Mouse (Mus musculus) heart, embryonic 12.5 days (tissue): Measurements from ENCODE around the gene Cpeb4. TPM values are rescaled to one million over a fixed set of nuclear protein-coding genes. Genes with fewer than 3 reads are reported as not detected.

Source experiments
- ATAC-seq: fragments of 200-750 bp; cut with Nextera tagmentation; 2 replicates; pipeline ENCODE4 v1.8.0; 2017; ENCODE audit warnings: moderate TSS enrichment, moderate library complexity; ENCODE audit not compliant: insufficient number of reproducible peaks, low FRiP score
- H3K27ac ChIP-seq: fragments of 300-500 bp; sonication (generic); 2 replicates; pipeline ENCODE4 v1.5.1; 2016; ENCODE audit warnings: mild to moderate bottlenecking, moderate library complexity; ENCODE audit not compliant: poor library complexity, severe bottlenecking
- H3K27me3 ChIP-seq: fragments of 300-500 bp; sonication (generic); replicated peaks from 2 replicates; pipeline ENCODE4 v1.6.1; 2016; ENCODE audit warnings: mild to moderate bottlenecking, moderate library complexity
- H3K36me3 ChIP-seq: fragments of 300-500 bp; sonication (generic); 2 replicates; pipeline ENCODE4 v1.6.1; 2016; ENCODE audit warnings: mild to moderate bottlenecking, moderate library complexity
- H3K4me1 ChIP-seq: fragments of 300-500 bp; sonication (generic); replicated peaks from 2 replicates; pipeline ENCODE4 v1.6.1; 2016; ENCODE audit warnings: mild to moderate bottlenecking
- H3K4me2 ChIP-seq: fragments of 300-500 bp; sonication (generic); 2 replicates; pipeline ENCODE4 v1.6.1; 2016; ENCODE audit warnings: mild to moderate bottlenecking, moderate library complexity
- H3K4me3 ChIP-seq: fragments of 300-500 bp; sonication (generic); 2 replicates; pipeline ENCODE4 v1.5.1; 2016; ENCODE audit warnings: mild to moderate bottlenecking
- H3K9ac ChIP-seq: fragments of 300-500 bp; sonication (generic); 2 replicates; pipeline ENCODE4 v1.6.1; 2016; ENCODE audit warnings: mild to moderate bottlenecking, moderate library complexity
- H3K9me3 ChIP-seq: fragments of 300-500 bp; sonication (generic); replicated peaks from 2 replicates; pipeline ENCODE4 v1.6.1; 2016; ENCODE audit warnings: mild to moderate bottlenecking, moderate library complexity
- WGBS: fragments of 180-500 bp; shearing (Covaris S2); methylation state at CpG from one replicate; pipeline ENCODE4 v1.1.7; 2016; 5-methylcytosine and 5-hydroxymethylcytosine counted together
- polyA plus RNA-seq: library from polyadenylated mRNA; unstranded; fragments of >200 nt; fragmentation: Nextera tagmentation; extraction: Ambion mirVana; gene quantifications from 2 replicates; pipeline ENCODE4 v1.2.1, GENCODE M21; 2016

Cpeb4 gene
- polyA plus RNA-seq, 1 experiment from 2014 or later = 13.6 TPM

- no peak for ATAC-seq
- no peaks in the 10 kb centered on the region for H3K36me3 ChIP-seq
- H3K4me1 ChIP-seq = peaks cover 11% of the 10 kb centered on the region
- H3K27me3 ChIP-seq = no peaks in the 10 kb centered on the region
- no peaks in the 10 kb centered on the region for H3K9me3 ChIP-seq
- WGBS = 20% methylated on average over 15 of the region's 15 CpGs
- peak overlapping the region; percentile 82 for H3K4me2 ChIP-seq
- peak overlapping the region; percentile 64 for H3K9ac ChIP-seq
- peak overlapping the region; percentile 61 for H3K4me3 ChIP-seq
- peak overlapping the region; percentile 41 for H3K27ac ChIP-seq
Observed at GRCm38 (mm10) chr11:31872546-31873261, 693 bp downstream of the Cpeb4 start.

DNA sequence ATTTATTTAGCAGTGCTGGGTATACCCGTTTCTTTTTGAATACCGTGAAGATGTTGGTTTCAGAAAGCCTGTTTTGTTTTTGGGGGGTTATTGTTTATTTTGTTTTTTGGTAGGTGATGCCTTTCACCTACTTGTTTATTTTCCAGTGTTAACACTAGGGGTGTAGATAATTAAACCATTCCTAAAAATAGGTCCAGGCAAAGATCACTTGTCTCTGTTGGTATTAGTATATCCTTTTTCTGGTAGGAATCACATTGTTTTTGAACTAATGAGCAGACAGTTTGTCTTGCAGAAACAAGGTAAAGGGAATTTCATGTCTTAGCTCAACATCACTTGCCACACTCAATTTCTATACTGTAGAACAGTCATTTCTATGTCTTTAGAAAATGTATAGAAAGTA lies 2.1 kb downstream of the Cpeb4 start:
- Histone ChIP-seq H3K36me3 (peaks cover 2% of the 10 kb centered on the region; the same call in 1 of the 2 replicates), H3K4me2 (peak overlapping the region; percentile 54), H3K27me3 (no peaks in the 10 kb centered on the region), H3K27ac (no peak overlapping the region), H3K9ac (no peak overlapping the region), H3K9me3 (no peaks in the 10 kb centered on the region), H3K4me1 (peaks cover 11% of the 10 kb centered on the region), H3K4me3 (peak overlapping the region; percentile 49)
- ATAC-seq = no peak
- WGBS = 40% methylated on average over 2 of the region's 2 CpGs

GRCm38 (mm10) chr11:31883671-31884070 lies 11.7 kb downstream of the Cpeb4 start:
- peak overlapping the region; percentile 47 for H3K27ac ChIP-seq
- H3K4me3 ChIP-seq = no peak overlapping the region
- WGBS = 37% methylated on average over 1 of the region's 1 CpGs
- H3K36me3 ChIP-seq = no peaks in the 10 kb centered on the region
- H3K9me3 ChIP-seq = no peaks in the 10 kb centered on the region
- peaks cover 29% of the 10 kb centered on the region for H3K4me1 ChIP-seq
- H3K4me2 ChIP-seq = no peak overlapping the region
- H3K9ac ChIP-seq = no peak overlapping the region
- ATAC-seq = no peak
- H3K27me3 ChIP-seq = no peaks in the 10 kb centered on the region

- Histone ChIP-seq H3K9ac (no peak overlapping the region), H3K27me3 (no peaks in the 10 kb centered on the region), H3K4me1 (peaks cover 30% of the 10 kb centered on the region), H3K27ac (no peak overlapping the region), H3K4me3 (no peak overlapping the region), H3K9me3 (no peaks in the 10 kb centered on the region), H3K36me3 (peaks cover 7% of the 10 kb centered on the region), H3K4me2 (no peak overlapping the region)
- ATAC-seq = no peak
- WGBS = 77% methylated on average over 1 of the region's 1 CpGs
Observed at GRCm38 (mm10) chr11:31885765-31886164, 13.8 kb downstream of the Cpeb4 start.

DNA sequence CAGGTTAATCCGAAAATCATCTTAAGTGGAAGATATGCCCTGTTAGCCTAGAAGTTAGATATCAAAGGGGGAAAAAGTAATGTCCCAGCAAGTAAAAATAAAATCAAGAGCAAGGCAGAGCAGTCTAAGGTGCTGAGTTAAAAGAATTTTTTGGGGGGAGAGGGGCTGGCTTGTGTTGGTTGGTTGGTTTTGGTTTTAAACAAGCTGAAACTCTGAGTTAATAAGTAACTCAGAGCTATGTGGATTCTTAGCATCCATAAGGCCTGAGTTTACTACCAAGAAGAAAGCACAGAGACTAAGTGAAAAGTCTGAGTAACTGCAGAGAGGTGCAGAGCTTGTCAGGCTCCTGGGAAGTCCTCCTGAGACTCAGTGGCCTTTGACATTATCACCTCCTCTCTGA lies 16.2 kb downstream of the Cpeb4 start:
- no peak overlapping the region for H3K9ac ChIP-seq
- peaks cover 9% of the 10 kb centered on the region for H3K36me3 ChIP-seq
- no peak overlapping the region for H3K4me3 ChIP-seq
- peaks cover 32% of the 10 kb centered on the region for H3K4me1 ChIP-seq
- no peaks in the 10 kb centered on the region for H3K9me3 ChIP-seq
- no peak for ATAC-seq
- no peak overlapping the region for H3K27ac ChIP-seq
- no peak overlapping the region for H3K4me2 ChIP-seq
- WGBS = 68% methylated on average over 1 of the region's 1 CpGs
- no peaks in the 10 kb centered on the region for H3K27me3 ChIP-seq

DNA sequence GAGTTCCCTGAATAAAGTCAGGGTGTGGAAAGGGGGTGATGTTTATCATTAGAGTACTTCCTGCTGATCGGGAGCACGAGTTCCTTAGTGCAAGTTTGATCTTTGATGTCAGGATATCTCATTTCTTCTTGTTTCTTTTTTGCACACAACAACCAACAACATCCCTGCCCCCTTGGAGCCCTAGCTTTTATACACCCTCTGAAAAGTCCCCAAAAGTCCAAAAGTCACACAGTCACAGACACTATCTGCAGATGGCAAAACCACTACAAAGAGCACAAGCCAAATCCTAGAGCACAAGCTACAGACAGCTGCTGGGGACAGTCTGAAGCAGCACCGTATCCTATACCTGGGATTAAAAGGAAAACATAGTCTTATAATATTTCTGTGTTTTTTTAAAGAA lies 20.1 kb downstream of the Cpeb4 start:
- H3K9me3 ChIP-seq = no peaks in the 10 kb centered on the region
- peak overlapping the region; percentile 50 for H3K27ac ChIP-seq
- peaks cover 9% of the 10 kb centered on the region for H3K36me3 ChIP-seq
- no peak; the same call in 1 of the 2 replicates for ATAC-seq
- 31% methylated on average over 3 of the region's 3 CpGs for WGBS
- no peak overlapping the region for H3K9ac ChIP-seq
- H3K4me2 ChIP-seq = no peak overlapping the region
- H3K4me1 ChIP-seq = peaks cover 42% of the 10 kb centered on the region
- no peaks in the 10 kb centered on the region for H3K27me3 ChIP-seq
- H3K4me3 ChIP-seq = no peak overlapping the region

DNA sequence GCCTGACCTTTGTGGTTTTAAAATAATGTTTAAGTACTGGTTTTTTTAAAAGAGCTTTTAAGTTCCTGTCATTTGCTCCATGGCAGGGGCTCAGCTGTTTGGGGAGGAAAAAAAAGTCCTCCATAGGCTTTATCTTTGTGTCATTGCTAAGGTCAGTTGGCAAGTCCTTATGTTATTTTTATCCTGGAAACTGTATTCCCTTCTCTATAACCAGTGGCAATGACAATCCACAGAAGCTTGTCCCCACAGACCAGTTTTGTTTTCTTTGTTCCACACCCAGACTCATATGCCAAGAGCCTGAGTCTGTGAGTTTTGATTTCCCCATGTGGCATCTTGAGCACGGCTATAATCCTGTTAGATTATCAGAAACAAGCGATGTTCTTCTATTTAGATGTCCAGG lies 21.6 kb downstream of the Cpeb4 start:
- Histone ChIP-seq H3K9ac (no peak overlapping the region), H3K9me3 (no peaks in the 10 kb centered on the region), H3K36me3 (peaks cover 9% of the 10 kb centered on the region), H3K27ac (peak overlapping the region; percentile 90), H3K4me3 (no peak overlapping the region), H3K4me1 (peaks cover 43% of the 10 kb centered on the region), H3K4me2 (no peak overlapping the region), H3K27me3 (no peaks in the 10 kb centered on the region)
- 26% methylated on average over 2 of the region's 2 CpGs for WGBS
- peak; percentile 74 for ATAC-seq

GRCm38 (mm10) chr11:31896065-31896792 lies 24.2 kb downstream of the Cpeb4 start:
- H3K27ac ChIP-seq = peak overlapping the region; percentile 52; the same call in 1 of the 2 replicates
- no peaks in the 10 kb centered on the region for H3K9me3 ChIP-seq
- peak overlapping the region; percentile 24; the same call in 1 of the 2 replicates for H3K9ac ChIP-seq
- no peak for ATAC-seq
- peaks cover 54% of the 10 kb centered on the region for H3K4me1 ChIP-seq
- whole genome bisulfite sequencing = 77% methylated on average over 4 of the region's 4 CpGs
- H3K4me3 ChIP-seq = no peak overlapping the region
- peak overlapping the region; percentile 36; the same call in 1 of the 2 replicates for H3K4me2 ChIP-seq
- no peaks in the 10 kb centered on the region for H3K27me3 ChIP-seq
- no peaks in the 10 kb centered on the region for H3K36me3 ChIP-seq

- Histone ChIP-seq H3K4me1 (peaks cover 57% of the 10 kb centered on the region), H3K4me2 (no peak overlapping the region), H3K4me3 (no peak overlapping the region), H3K36me3 (no peaks in the 10 kb centered on the region), H3K27me3 (no peaks in the 10 kb centered on the region), H3K9ac (no peak overlapping the region), H3K27ac (no peak overlapping the region), H3K9me3 (no peaks in the 10 kb centered on the region)
- ATAC-seq = no peak
- WGBS = 62% methylated on average over 3 of the region's 3 CpGs
Observed at GRCm38 (mm10) chr11:31896905-31897304, 24.9 kb downstream of the Cpeb4 start.

DNA sequence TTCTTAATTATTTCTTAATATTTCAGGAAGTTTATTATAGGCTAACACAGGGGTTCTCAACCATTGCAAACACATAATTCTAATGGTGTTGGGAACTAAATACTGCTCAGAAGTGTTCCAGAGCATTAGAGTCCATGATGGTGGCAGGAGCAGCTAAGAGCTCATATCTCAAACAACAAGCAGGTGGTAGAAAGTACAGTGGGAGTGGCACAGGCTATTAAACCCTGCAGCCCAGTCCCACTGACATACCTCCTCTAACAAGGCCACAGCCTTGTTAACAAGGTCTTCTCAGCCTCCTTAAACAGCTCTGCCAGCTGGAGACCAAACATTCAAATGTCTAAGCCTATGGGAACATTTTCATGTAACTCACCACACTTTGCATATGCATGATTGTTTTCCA lies 27.2 kb downstream of the Cpeb4 start:
- no peak overlapping the region for H3K9ac ChIP-seq
- H3K9me3 ChIP-seq = no peaks in the 10 kb centered on the region
- no peaks in the 10 kb centered on the region for H3K36me3 ChIP-seq
- peak overlapping the region; percentile 76 for H3K27ac ChIP-seq
- H3K4me3 ChIP-seq = no peak overlapping the region
- ATAC-seq = no peak
- H3K4me2 ChIP-seq = no peak overlapping the region
- H3K27me3 ChIP-seq = no peaks in the 10 kb centered on the region
- H3K4me1 ChIP-seq = peaks cover 51% of the 10 kb centered on the region

DNA sequence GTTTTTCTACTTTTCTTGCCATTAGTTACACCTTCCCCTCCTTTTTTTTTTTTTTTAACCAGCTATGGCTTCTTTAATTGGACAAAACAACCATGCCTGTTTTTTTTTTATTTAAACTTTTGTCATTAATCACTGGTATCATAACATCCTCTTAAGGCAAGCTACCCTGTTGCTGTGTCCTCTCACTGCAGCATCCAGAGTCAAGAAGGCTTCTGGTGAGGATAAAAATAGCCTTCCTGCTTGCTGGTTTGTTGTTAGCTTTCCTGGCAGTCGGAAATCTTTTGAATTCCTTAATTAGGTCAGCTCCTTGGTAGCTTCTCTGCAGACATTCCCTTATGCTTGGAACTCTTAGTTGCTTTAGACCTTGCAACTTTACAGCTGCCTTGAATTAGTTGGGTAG lies 28.7 kb downstream of the Cpeb4 start:
- H3K36me3 ChIP-seq = no peaks in the 10 kb centered on the region
- no peaks in the 10 kb centered on the region for H3K27me3 ChIP-seq
- no peak for ATAC-seq
- peak overlapping the region; percentile 29; the same call in 1 of the 2 replicates for H3K4me2 ChIP-seq
- WGBS = 9% methylated on average over 1 of the region's 1 CpGs
- 0 out of 2 replicates have a peak overlapping the region, but pooled peaks have one; percentile 3 for H3K4me3 ChIP-seq
- no peaks in the 10 kb centered on the region for H3K9me3 ChIP-seq
- no peak overlapping the region for H3K9ac ChIP-seq
- peak overlapping the region; percentile 98 for H3K27ac ChIP-seq
- H3K4me1 ChIP-seq = peaks cover 47% of the 10 kb centered on the region
